Mouse (Mus musculus) heart, embryonic 12.5 days (tissue): ENCODE measurements around the gene Hoxd8. TPM values are rescaled to one million over a fixed set of nuclear protein-coding genes. Genes with fewer than 3 reads are reported as not detected.
A peak's percentile ranks its signal among the peaks of the same experiment; 100 is the strongest.

Experiments used
- ATAC-seq: fragments of 200-750 bp; cut with Nextera tagmentation; 2 replicates; pipeline ENCODE4 v1.8.0; 2017; ENCODE audit warnings: moderate TSS enrichment, moderate library complexity; ENCODE audit not compliant: insufficient number of reproducible peaks, low FRiP score
- H3K27ac ChIP-seq: fragments of 300-500 bp; sonication (generic); 2 replicates; pipeline ENCODE4 v1.5.1; 2016; ENCODE audit warnings: mild to moderate bottlenecking, moderate library complexity; ENCODE audit not compliant: poor library complexity, severe bottlenecking
- H3K27me3 ChIP-seq: fragments of 300-500 bp; sonication (generic); replicated peaks from 2 replicates; pipeline ENCODE4 v1.6.1; 2016; ENCODE audit warnings: mild to moderate bottlenecking, moderate library complexity
- H3K36me3 ChIP-seq: fragments of 300-500 bp; sonication (generic); 2 replicates; pipeline ENCODE4 v1.6.1; 2016; ENCODE audit warnings: mild to moderate bottlenecking, moderate library complexity
- H3K4me1 ChIP-seq: fragments of 300-500 bp; sonication (generic); replicated peaks from 2 replicates; pipeline ENCODE4 v1.6.1; 2016; ENCODE audit warnings: mild to moderate bottlenecking
- H3K4me2 ChIP-seq: fragments of 300-500 bp; sonication (generic); 2 replicates; pipeline ENCODE4 v1.6.1; 2016; ENCODE audit warnings: mild to moderate bottlenecking, moderate library complexity
- H3K4me3 ChIP-seq: fragments of 300-500 bp; sonication (generic); 2 replicates; pipeline ENCODE4 v1.5.1; 2016; ENCODE audit warnings: mild to moderate bottlenecking
- H3K9ac ChIP-seq: fragments of 300-500 bp; sonication (generic); 2 replicates; pipeline ENCODE4 v1.6.1; 2016; ENCODE audit warnings: mild to moderate bottlenecking, moderate library complexity
- H3K9me3 ChIP-seq: fragments of 300-500 bp; sonication (generic); replicated peaks from 2 replicates; pipeline ENCODE4 v1.6.1; 2016; ENCODE audit warnings: mild to moderate bottlenecking, moderate library complexity
- WGBS: fragments of 180-500 bp; shearing (Covaris S2); methylation state at CpG from one replicate; pipeline ENCODE4 v1.1.7; 2016; 5-methylcytosine and 5-hydroxymethylcytosine counted together
- polyA plus RNA-seq: library from polyadenylated mRNA; unstranded; fragments of >200 nt; fragmentation: Nextera tagmentation; extraction: Ambion mirVana; gene quantifications from 2 replicates; pipeline ENCODE4 v1.2.1, GENCODE M21; 2016

Gene Hoxd8
- polyA plus RNA-seq, 1 experiment from 2014 or later: 0.10 TPM

DNA sequence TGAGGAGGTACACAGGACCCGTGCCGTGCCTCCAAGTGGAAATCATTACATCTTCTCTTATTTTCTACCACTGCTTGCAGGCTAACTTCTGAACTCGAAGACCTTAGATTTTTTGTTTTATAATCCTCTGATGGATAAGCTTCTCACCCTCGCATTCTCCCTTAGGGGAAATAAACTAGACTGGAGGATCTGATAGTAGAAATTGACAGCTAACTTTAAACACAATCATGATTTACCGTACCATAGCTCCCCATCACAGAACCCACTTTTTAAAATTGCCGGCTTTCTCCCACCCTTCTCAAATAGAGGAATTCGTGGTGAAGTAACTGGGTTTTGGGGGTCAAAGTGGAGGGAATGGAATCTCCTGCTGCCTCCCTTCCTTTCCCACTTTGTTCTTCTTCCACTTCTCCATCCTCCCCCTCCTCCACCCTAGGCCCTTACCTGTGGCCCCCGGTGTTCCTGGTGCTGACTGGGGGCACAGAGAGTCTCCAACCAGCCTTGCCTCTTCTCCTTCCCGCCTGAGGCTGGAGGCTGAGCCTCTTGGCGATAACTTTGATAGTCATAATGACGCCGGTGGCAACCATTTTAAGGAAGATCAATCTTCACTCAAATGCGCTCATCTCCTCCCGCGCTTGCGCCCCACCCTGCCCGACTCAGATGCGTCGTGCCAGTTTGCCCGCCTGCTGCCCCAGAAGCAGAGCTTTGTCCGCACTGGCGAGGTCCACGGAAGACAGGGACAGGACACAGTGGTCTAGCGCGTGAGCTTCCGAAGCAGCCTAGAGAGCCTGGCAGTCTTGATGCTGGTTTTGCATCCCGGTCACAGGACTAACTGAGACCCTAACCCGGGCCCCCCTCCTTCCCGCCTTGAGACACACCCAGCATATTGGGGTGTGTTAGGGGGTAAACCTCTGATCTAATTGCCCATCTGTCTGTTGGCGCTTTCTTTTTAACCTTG is 43.7 kb upstream of the Hoxd8 start:
- Histone ChIP-seq H3K4me2 (no peak overlapping the region), H3K4me3 (no peak overlapping the region), H3K27me3 (peaks cover 87% of the 10 kb centered on the region), H3K9ac (no peak overlapping the region), H3K36me3 (no peaks in the 10 kb centered on the region), H3K9me3 (no peaks in the 10 kb centered on the region), H3K4me1 (peaks cover 21% of the 10 kb centered on the region), H3K27ac (no peak overlapping the region)
- WGBS: 4% methylated on average over 30 of the region's 30 CpGs
- ATAC-seq: no peak

GRCm38 (mm10) chr2:74661685-74662084 is 42.7 kb upstream of the Hoxd8 start:
- Histone ChIP-seq H3K4me2 (peak overlapping the region; percentile 55), H3K36me3 (no peaks in the 10 kb centered on the region), H3K27me3 (peaks cover 87% of the 10 kb centered on the region), H3K4me3 (peak overlapping the region; percentile 20), H3K9ac (no peak overlapping the region), H3K27ac (no peak overlapping the region), H3K4me1 (peaks cover 16% of the 10 kb centered on the region; the same call in 1 of the 2 replicates), H3K9me3 (no peaks in the 10 kb centered on the region)
- under 1% methylated on average over 14 of the region's 14 CpGs for WGBS
- ATAC-seq: no peak

- Histone ChIP-seq H3K36me3 (no peaks in the 10 kb centered on the region), H3K27me3 (peaks cover 89% of the 10 kb centered on the region), H3K27ac (no peak overlapping the region), H3K4me2 (no peak overlapping the region), H3K4me1 (peaks cover 18% of the 10 kb centered on the region), H3K4me3 (no peak overlapping the region), H3K9me3 (no peaks in the 10 kb centered on the region), H3K9ac (no peak overlapping the region)
- 4% methylated on average over 18 of the region's 18 CpGs for WGBS
- no peak for ATAC-seq
Measured at GRCm38 (mm10) chr2:74663291-74663925, 41.0 kb upstream of the Hoxd8 start.

GRCm38 (mm10) chr2:74666411-74666810 is 38.0 kb upstream of the Hoxd8 start:
- no peak for ATAC-seq
- 4% methylated on average over 7 of the region's 7 CpGs for WGBS
- Histone ChIP-seq H3K4me1 (peaks cover 16% of the 10 kb centered on the region), H3K36me3 (no peaks in the 10 kb centered on the region), H3K9me3 (no peaks in the 10 kb centered on the region), H3K4me3 (no peak overlapping the region), H3K9ac (no peak overlapping the region), H3K27ac (no peak overlapping the region), H3K4me2 (no peak overlapping the region), H3K27me3 (peaks cover 89% of the 10 kb centered on the region)

DNA sequence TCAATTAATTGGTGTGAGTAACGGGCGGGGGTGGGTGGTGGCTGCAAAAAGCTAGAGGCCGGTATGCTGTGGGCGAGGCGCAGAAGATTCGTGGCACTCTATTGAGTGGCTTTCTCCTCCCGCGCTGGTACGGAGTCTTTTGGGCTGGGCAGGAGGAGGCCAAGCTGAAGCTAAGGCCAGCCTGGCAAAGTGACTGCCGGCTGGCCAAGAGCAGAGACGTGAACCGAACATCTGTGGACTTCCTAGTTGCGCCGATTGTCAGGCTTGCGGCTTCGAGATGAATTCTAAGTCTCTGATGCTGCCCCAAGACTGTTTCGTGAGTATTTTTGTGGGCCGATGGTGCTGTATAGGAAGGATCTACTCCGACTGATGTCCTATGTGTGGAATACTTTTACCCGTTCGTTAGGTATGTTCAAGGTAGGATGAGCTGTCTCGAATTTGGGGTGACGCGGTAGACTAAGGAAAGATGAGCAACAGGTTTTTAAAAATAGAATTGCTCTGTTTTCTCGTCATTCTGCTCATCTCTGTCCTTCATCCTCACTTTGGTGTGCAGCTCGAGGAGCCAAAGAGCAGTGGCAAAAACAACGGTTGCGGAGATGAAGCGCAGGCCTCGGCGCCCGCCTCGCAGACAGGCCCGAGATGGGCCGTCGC is 37.1 kb upstream of the Hoxd8 start:
- Histone ChIP-seq H3K27ac (no peak overlapping the region), H3K9ac (no peak overlapping the region), H3K4me1 (peaks cover 13% of the 10 kb centered on the region), H3K9me3 (no peaks in the 10 kb centered on the region), H3K4me2 (peak overlapping the region; percentile 76), H3K36me3 (no peaks in the 10 kb centered on the region), H3K27me3 (peaks cover 89% of the 10 kb centered on the region), H3K4me3 (peak overlapping the region; percentile 48; the same call in 1 of the 2 replicates)
- no peak for ATAC-seq
- WGBS: 3% methylated on average over 36 of the region's 36 CpGs

- H3K9me3 ChIP-seq: no peaks in the 10 kb centered on the region
- peak within 1 kb of the TSS; percentile 76 for H3K4me2 ChIP-seq
- H3K9ac ChIP-seq: peak within 1 kb of the TSS; percentile 9; the same call in 1 of the 2 replicates
- peaks cover 90% of the 10 kb centered on the region for H3K27me3 ChIP-seq
- peak within 1 kb of the TSS; percentile 48 for H3K4me3 ChIP-seq
- no peak within 1 kb of the TSS for H3K27ac ChIP-seq
- peaks cover 19% of the 10 kb centered on the region for H3K4me1 ChIP-seq
- no peaks in the 10 kb centered on the region for H3K36me3 ChIP-seq
- peak; percentile 69; the same call in 1 of the 2 replicates for ATAC-seq
- WGBS: under 1% methylated on average over 36 of the region's 51 CpGs
Measured at GRCm38 (mm10) chr2:74667842-74668357, 36.5 kb upstream of the Hoxd8 start, which contains the start of gene Hoxd13. Gene Hoxd13 (plus strand): TSS chr2:74668310.

DNA sequence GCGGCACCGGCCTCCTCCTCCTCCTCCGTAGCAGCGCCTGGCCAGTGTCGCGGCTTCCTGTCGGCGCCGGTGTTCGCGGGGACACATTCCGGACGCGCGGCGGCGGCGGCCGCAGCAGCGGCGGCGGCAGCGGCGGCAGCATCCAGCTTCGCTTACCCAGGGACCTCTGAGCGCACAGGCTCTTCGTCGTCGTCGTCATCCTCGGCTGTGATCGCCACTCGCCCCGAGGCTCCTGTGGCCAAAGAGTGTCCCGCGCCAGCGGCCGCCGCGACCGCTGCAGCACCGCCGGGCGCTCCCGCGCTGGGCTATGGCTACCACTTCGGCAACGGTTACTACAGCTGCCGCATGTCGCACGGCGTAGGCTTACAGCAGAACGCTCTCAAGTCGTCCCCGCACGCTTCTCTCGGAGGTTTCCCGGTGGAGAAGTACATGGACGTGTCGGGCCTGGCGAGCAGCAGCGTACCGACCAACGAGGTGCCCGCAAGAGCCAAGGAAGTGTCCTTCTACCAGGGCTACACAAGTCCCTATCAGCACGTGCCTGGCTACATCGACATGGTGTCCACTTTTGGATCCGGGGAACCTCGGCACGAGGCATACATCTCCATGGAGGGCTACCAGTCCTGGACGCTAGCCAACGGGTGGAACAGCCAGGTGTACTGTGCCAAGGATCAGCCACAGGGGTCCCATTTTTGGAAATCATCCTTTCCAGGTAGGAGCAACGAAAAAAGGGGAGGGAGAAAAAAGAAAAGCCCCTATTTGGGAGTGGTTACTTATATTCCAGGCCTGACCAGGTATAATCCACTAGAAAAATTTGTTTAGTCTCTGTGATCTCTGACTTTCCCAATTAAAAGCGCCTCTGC is 35.8 kb upstream of the Hoxd8 start:
- Histone ChIP-seq H3K4me3 (peak overlapping the region; percentile 48), H3K27me3 (peaks cover 90% of the 10 kb centered on the region), H3K4me1 (peaks cover 19% of the 10 kb centered on the region), H3K4me2 (peak overlapping the region; percentile 76), H3K9me3 (no peaks in the 10 kb centered on the region), H3K9ac (peak overlapping the region; percentile 9; the same call in 1 of the 2 replicates), H3K27ac (no peak overlapping the region), H3K36me3 (no peaks in the 10 kb centered on the region)
- peak; percentile 22; the same call in 1 of the 2 replicates for ATAC-seq
- WGBS: under 1% methylated on average over 68 of the region's 74 CpGs

DNA sequence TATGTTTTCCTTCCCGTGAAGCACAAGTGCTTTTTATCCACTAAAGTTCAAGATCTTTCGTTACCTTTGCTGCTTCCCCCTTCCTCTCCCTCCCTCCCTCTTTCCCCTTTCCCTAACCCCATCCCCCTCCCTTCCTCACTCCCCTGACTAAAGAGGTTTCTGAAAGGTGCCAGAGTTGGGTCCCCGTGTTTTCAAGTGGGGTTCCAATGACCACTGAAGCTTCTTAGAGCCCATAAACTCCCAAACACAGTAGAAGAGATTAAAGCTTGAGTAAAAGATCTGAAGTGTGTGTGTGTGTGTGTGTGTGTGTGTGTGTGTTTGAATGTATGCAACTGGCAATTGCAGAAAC is 35.2 kb upstream of the Hoxd8 start:
- H3K4me2 ChIP-seq: no peak overlapping the region
- H3K27ac ChIP-seq: no peak overlapping the region
- WGBS: 1% methylated on average over 3 of the region's 3 CpGs
- H3K9me3 ChIP-seq: no peaks in the 10 kb centered on the region
- H3K4me1 ChIP-seq: peaks cover 19% of the 10 kb centered on the region
- no peaks in the 10 kb centered on the region for H3K36me3 ChIP-seq
- no peak for ATAC-seq
- no peak overlapping the region for H3K4me3 ChIP-seq
- H3K27me3 ChIP-seq: peaks cover 90% of the 10 kb centered on the region
- no peak overlapping the region for H3K9ac ChIP-seq

- Histone ChIP-seq H3K27me3 (peaks cover 90% of the 10 kb centered on the region), H3K27ac (no peak overlapping the region), H3K9me3 (no peaks in the 10 kb centered on the region), H3K4me2 (no peak overlapping the region), H3K4me3 (no peak overlapping the region), H3K9ac (no peak overlapping the region), H3K4me1 (peaks cover 19% of the 10 kb centered on the region), H3K36me3 (no peaks in the 10 kb centered on the region)
- no peak for ATAC-seq
- whole genome bisulfite sequencing: under 1% methylated on average over 14 of the region's 14 CpGs
Measured at GRCm38 (mm10) chr2:74669650-74670235, 34.7 kb upstream of the Hoxd8 start.

DNA sequence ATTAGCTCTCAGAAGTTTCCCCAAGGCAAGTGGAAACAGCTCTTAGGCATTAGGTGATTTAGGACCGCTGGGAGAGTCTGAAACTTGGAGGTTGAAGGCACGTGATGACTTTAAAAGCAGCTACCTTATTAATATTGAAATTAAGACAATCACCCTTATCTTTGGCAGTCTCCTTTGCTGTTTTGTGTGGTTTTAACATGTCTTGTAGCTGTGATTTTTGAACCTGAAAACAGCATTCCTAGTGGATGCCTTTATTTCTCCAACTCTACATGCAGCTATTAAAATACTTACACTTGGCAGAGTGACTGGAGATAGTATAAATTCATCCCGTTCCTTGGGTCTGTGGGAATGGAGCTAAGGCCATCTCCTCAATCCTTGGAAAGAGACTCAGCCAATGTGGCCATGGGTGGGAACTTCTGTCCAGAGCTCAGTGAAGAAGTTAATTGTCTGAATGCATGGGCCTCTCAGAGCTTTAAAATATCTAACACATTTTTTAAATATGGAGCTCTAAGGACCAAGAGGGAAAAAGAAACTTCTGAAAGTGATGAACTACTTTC is 33.7 kb upstream of the Hoxd8 start:
- no peaks in the 10 kb centered on the region for H3K9me3 ChIP-seq
- no peak overlapping the region for H3K9ac ChIP-seq
- H3K4me2 ChIP-seq: no peak overlapping the region
- 3% methylated on average over 3 of the region's 3 CpGs for WGBS
- H3K27ac ChIP-seq: no peak overlapping the region
- peaks cover 19% of the 10 kb centered on the region for H3K4me1 ChIP-seq
- H3K36me3 ChIP-seq: no peaks in the 10 kb centered on the region
- ATAC-seq: no peak
- peaks cover 92% of the 10 kb centered on the region for H3K27me3 ChIP-seq
- no peak overlapping the region for H3K4me3 ChIP-seq
